Mouse (Mus musculus) monocyte, adult 59 days (primary cell): ENCODE measurements around the gene Gm14819. TPM values are rescaled to one million over a fixed set of nuclear protein-coding genes. Genes with fewer than 3 reads are reported as not detected.

Experiments
- total RNA-seq, 2 experiments: library from RNA; stranded (reverse); gene quantifications; one replicate each; pipeline ENCODE4 v1.2.4; 2023

The Gm14819 gene
- not detected for total RNA-seq

DNA sequence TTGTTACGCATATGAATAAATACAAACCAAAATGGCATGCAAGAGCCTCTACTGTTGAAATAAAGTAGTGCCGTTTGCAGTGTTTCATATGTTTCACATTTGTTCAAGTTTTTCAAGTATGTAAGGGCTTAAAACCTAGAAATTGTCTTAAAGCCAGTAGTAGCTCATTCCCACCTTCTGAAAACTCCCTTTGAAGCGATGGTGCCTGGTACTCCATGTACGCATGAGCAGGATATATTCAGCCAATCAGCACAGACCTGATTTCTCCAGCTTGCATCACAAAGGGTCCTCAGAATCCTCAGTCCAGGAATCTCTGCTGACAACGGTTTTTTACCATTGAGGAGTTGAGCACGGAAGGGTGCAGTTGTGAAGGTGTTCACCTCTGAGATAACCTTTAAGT lies at the start of gene Gm14819:
Gene Gm14819, plus strand, starts transcription at position 301 of the 400 bp plus-strand sequence.

